Mouse (Mus musculus) ES-Bruce4 (cell line): ENCODE data around the gene Snx15.

Source experiments
- CTCF ChIP-seq: IDR thresholded peaks from one replicate; pipeline ENCODE4 v1.8.1; 2011; ENCODE audit warnings: low read depth, low read length
- EP300 ChIP-seq: IDR thresholded peaks from 2 replicates; pipeline ENCODE4 v1.6.1; 2011; ENCODE audit warnings: low read depth, low read length; ENCODE audit not compliant: insufficient read depth
- POLR2A ChIP-seq: IDR thresholded peaks from one replicate; pipeline ENCODE4 v1.8.1; 2011; ENCODE audit warnings: low read length; ENCODE audit not compliant: insufficient read depth

- no peak for TF ChIP-seq CTCF
- TF ChIP-seq POLR2A: no peak
- TF ChIP-seq EP300: no peak
Measured at GRCm38 (mm10) chr19:6157220-6157619, 29.1 kb upstream of the Snx15 start.
